Mouse (Mus musculus): Measurements from ENCODE around the gene Naa25.

Gene Naa25

DNA sequence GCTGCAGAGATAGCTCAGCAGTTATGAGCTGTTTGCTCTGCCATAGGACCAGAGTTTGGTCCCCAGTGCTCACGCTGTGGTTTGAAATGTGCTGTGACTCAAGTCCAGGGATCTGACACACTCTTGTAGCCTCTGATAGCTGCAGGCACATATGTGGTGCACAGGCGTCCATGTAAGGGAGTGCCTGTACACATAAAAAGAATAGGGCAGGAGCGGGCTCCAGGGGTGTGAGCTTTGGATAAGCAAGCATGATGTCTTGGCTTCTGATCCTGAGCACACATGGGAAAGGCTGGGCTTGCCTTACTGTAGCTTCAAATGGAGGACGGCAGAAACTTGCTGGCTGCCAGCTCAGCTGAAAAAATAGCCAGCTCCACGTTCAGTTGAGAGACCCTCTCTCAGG lies 2.1 kb upstream of the Naa25 start:
- no peak for DNase-seq

DNA sequence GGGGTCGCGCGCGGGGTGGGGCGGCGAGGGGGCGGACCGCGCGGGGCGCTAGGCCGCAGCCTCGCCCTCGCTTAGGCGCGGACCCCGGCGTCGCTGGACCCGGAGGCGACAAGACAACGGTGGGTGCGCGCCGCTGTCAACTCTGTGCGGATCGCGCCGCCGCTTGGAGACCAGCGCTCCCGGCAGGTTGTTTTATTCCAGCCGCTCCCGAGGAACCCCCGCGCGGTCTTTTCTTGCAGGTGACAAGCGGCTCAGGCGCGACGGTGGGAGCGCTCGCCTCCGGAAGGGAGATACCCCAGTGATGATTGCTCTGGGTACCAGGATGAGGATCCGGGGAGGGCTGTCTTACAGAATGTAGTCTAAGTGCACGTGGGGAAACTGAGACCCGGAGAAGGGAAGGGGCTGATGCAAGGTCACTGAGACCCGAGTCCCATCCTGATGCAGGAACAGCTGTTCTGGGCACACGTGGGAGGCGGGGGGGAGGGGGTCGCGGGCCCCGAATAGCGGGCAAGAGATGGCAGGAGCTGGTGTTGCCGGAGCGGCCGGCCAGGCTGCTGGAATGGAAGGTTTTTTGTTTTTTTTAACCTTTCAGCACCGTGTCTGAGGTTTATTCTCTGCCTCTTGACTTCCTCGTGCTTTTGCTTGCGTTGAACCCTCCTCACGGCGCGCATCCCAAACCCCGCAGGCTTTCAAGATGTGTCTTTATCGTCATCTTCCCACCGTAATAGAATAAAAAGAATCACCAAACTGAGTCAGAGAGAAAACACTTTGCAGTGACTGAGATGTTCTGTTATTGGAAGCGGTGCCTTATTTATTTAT lies 619 bp downstream of the Naa25 start:
- DNase-seq, result no peak

DNA sequence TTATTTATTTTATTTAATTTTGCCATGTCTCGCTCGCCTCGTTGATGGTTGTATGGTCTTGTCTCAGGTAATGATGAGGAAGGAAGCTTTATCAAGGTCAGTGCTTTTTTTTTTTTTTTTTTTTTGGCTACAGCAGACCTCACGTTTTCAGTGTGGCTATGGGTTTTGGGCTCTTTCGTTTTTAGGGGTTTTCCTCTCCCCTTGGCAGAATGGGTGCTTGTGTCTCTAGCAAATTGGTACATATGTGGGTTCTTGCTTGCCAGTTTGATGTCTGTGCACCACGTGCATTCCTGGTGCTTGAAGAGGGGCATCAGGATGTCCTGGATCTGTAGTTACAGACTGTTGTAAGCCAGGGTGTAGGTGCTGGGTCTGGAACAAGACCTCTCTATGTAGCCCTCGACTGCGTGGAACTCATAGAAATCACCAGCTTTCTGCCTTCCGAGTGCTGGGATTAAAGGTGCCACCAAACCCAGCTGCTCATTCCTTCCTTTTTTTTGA lies 1.3 kb downstream of the Naa25 start:
- DNase-seq, result no peak

DNA sequence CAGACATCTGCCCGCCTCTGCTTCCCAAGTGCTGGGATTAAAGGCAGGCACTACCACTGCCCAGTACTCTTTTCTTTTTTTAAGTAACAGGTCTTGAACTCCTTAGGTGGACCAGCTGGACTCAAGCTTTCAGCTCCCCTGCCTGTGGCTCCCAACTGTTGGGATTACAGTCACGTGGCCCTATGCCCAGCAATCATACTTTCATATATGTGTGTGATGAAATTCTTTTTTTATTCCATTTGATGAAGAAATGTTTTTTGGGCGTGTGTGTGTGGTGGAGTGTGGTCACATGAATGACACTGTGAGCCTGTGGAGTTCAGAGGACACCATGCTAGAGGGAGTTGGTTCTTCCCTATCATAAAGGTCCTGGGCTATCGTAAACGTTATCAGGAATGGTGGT lies 1.8 kb downstream of the Naa25 start:
- DNase-seq, result no peak

- DNase-seq, result no peak
Measured at GRCm38 (mm10) chr5:121400064-121400463, 2.3 kb downstream of the Naa25 start.

DNA sequence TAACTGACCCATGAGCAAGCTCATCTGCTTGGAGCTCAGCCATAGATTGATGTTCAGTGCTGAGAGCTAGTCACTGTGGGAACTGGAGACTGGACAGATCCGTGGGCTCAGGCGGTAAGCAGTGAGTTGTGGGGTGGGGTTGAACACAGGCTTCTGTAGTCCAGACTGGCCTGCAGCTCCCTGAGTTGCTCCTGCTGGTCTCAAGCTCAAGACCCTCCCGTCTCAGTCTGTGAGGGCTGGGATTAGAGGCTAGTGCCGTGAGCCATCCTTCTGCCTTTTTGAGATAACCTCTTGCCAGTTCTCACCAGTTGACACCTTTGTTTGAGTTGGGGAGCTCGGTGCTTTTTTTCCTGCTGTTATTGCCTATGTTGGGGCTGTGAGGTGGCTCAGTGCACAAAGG lies 3.1 kb downstream of the Naa25 start:
- no peak for DNase-seq

DNA sequence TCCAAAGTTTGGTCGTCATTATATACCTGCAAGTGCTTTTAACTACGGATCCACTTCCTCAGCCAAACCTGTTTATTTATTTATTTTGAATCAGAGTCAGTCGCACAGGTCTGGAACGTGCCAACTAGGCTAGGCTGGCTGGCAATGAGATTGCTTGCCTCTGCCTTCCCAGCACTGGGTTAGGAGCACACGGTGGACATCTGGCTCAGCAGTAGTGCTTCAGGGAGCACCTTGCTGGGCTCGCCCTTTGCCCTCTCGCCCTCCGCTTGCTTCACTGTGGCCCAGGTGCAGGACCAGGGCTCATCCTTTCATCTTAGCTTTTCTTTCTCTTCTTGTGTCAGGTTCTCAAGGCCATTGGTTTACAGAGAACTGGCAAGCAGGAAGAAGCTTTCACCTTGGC lies 10.1 kb downstream of the Naa25 start:
- DNase-seq, result no peak

- DNase-seq, result no peak
Measured at GRCm38 (mm10) chr5:121410975-121411374, 13.2 kb downstream of the Naa25 start.

DNA sequence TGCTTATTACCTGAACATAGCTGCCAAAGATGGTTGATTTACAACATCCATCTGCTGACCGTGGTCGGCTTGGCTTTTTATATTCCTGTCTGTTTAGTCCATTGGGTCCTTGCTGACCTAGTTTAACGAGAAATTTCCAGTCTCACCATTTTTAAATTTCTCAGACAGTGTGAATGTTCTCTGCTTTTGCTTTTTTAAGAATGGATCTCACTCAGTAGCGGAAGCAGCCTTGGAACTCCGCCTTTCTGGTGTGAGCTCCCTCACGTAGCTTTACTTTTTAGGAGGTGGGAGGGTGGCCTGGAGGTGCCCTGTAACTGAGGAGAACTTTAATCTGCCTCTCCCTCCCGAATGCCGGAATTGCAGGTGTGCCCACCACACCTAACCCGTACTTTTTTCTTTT lies 23.0 kb downstream of the Naa25 start:
- DNase-seq, result no peak

GRCm38 (mm10) chr5:121422787-121423186 lies 25.1 kb downstream of the Naa25 start:
- no peak for DNase-seq

DNA sequence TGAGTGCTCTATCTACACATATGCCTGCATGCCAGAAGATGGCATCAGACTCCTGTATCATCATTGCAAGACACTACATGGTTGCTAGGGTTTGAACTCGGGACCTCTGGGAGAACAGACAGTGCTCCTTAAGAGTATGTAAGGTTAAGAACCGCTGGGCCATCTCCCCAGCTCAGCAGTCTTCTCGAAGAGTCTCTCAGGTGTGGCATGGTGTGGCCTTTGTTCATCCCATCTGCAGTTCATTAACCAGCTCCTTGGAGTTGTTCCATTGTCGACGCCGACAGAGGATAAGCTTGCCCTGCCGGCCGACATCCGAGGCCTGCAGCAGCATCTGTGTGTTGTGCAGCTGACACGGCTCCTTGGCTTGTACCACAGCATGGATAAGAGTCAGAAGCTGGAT lies 25.6 kb downstream of the Naa25 start:
- DNase-seq, result no peak

GRCm38 (mm10) chr5:121428954-121429353 lies 31.2 kb downstream of the Naa25 start:
- no peak for DNase-seq

- peak; percentile 17 to 69 for DNase-seq
Measured at GRCm38 (mm10) chr5:121438131-121438530, 40.4 kb downstream of the Naa25 start.

DNA sequence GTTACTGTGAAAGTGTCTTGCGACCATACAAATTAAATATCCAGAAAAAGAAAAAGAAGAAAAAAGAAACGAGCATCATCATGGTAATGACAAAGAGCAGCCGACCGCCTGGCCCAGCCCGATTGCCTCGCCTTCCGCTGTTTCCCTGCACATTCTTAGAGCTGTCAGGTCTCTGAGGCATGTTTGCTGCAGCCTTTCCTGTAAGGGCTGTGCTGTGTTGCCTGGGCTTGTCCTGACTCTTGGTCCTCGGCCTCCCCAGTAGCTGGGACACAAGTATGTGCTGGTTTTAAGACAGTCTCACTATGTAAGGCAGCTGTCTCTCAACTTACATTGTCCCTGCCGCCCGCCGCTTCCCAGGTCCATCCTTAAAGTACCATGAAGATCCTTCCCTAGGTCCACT lies 41.0 kb downstream of the Naa25 start:
- no peak for DNase-seq

GRCm38 (mm10) chr5:121443548-121443947 lies 45.8 kb downstream of the Naa25 start:
- peak in 1 of 2 experiments; percentile 51 for DNase-seq

DNA sequence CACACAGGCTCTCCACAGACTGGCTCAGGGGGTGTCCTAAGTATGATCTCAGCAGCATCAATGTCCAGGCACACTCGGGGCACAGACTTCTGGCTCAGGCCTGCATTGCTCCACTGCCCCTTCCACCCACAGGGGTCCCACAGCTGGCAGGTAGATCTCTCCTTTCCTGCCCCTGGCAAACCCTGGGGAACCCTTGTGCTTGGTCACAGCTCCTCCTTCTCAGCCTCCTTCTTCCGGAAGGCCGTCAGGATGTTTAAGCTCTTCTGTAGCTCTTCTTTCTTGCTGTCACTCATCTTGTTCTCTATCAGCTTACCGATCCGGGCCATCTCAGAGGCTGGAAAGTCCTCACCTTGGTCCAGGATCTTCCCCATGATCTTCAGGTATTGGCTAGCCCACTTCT lies 47.1 kb downstream of the Naa25 start:
- no peak for DNase-seq

DNA sequence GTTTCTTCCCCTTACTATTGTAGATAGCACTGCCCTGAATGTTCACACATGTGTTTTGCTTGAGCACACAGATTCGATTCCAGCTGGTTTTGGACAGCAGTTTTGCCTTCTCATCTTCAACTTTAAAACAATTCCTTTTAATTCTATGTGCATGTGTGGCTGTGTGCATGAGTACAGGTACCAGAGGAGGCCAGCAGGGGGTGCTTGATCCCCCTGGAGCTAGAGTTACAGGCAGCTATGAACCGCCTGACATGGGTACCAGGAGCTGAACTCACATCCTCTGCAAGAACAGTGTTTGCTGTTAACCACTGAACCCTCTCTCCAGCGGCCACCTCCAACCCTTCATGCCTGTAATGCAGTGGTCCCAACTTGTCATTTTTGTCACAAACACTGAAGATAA lies 50.7 kb downstream of the Naa25 start:
- no peak for DNase-seq

DNA sequence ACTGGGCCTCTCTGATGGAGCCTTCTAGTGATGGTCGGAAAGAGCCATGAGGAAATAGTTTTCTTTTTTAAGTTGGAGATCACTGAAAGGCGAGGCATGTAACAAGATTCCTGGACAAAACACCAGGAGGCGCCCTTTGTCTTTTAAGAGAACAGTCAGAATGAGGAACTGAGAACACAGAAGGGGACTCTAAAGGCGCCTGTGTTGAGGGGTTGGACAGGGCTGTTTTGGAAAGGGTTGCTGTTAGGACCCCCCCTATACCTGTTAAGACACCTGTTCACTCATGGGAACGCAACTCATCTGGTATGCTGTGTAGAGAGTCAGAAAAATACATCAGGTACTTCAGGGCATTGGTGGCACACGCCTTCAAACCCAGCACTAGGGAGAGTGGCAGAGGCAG lies 52.2 kb downstream of the Naa25 start:
- peak in 1 of 2 experiments; percentile 78 for DNase-seq

GRCm38 (mm10) chr5:121450476-121450875 lies 52.7 kb downstream of the Naa25 start:
- no peak for DNase-seq

DNA sequence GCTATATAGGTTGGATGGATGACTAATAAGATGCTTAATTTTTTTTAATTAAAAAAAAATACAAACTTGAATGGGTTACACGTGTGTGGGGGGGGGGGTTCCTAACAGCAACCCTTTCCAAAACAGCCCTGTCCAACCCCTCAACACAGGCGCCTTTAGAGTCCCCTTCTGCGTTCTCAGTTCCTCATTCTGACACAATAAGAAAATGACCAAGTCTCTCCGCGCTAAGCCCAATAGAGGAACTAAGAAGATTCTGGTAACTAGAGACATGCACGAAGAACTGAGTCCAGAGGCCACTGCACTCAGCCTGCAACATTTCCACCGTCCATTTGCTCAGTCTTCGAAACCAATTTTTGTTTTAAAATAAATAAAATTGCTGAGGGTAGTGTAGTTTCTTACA lies 53.5 kb downstream of the Naa25 start:
- DNase-seq, result peak in 1 of 2 experiments; percentile 17

DNA sequence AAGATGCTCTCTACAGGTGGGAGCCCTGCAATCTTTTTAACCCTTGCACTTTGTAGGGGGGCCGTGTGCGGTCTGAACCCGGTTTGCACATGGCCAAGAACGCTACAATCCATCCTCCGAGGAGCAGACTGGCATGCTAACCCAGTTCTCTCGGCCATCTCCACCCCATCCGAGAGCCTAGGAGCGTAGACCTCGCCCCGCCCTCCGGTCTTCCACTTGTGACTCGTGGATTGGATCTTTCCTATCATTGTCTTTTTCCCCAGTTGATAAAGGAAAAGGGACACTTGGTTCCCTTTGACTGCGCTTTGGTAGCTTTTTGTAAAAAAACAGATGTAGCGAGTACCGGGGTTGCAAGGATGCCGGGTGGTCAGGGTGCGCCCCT lies 53.9 kb downstream of the Naa25 start, which contains the start of gene Tmem116:
Gene Tmem116 (plus strand): TSS at position 250 of the 382 bp plus-strand sequence.
- peak in 1 of 2 experiments; percentile 43 for DNase-seq

DNA sequence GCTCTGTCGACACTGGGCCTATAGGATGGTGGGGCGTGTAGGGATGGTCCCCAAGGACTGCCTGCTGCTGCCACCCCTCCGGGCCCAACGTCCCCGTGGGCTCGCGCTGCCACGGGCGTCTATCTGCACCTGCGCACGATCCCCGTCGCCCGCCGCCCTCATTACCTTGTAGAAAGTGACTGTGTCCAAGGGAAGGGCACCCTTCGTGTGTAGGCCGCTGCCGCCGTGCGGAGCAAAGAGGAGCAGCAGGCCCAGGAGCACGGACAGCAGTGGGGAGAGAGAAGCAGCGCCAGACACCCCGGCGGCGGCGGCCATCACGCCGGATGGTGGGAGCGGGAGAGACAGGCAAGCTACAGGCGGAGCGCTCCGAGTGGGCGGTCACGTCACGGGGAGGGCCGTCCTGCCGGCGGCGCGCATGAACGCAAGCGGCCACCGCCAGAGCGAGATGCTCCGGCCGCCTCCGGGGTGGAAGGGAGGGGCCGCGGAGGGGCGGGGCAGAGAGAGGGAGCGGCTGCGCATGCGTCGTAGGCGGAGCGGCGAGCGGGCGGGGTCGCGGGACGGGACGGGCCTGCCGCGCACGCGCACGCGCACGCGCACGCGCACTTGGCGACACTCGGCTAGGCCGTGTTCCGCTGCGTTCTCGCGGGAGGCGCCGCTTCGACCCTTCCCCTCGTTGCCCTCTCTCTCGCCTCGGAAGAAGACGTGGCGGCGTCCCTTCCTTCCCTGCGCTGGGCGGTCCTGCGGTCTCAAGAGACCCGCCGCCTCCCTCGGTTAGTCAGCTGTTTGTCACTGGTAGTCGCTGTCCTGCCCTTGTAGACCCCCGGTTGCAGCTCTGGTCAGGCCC lies 54.5 kb downstream of the Naa25 start, which contains the start of gene Erp29:
Gene Erp29 (minus strand): TSS at position 481 of the 844 bp plus-strand sequence.
- DNase-seq, result peak; percentile 99 to 100

DNA sequence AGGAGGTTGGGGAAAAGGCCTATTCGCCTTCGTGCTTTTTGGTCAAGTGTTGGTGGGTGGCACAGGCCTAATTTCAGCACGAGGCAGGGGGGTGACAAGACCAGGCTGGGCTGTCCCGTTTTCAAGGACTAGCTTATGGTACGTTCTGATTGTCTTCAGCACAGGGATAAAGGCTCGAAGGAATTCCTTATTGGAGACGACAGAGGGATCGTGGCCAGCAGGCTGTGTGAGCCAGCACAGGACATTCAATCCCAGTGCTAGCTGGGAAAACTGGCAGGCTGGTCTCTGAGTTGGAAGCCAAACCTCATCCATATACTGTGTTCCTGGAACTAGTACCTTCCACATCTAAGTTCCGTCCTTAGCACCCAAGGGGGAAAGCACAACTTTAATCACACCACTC lies 55.2 kb downstream of the Naa25 start:
- DNase-seq, result no peak
